Mouse (Mus musculus) heart, postnatal 4 days (tissue): Measurements from ENCODE around the gene Gm14308. TPM values are rescaled to one million over a fixed set of nuclear protein-coding genes. Genes with fewer than 3 reads are reported as not detected.
"Not testable (repeated sequence)": the region's sequence is repeated elsewhere in the genome, so short reads cannot be mapped to it uniquely, and the experiment has no call there.

Experiments
- DNase-seq: peaks from one replicate; pipeline ENCODE4 v3.0.0; 2021
- total RNA-seq, 2 experiments: library from RNA; stranded (reverse); gene quantifications; 2 replicates each; pipeline ENCODE4 v1.2.3; 2021

Gm14308 gene
- total RNA-seq, result 1 to 10 TPM; 1.8 to 3.2 TPM

DNA sequence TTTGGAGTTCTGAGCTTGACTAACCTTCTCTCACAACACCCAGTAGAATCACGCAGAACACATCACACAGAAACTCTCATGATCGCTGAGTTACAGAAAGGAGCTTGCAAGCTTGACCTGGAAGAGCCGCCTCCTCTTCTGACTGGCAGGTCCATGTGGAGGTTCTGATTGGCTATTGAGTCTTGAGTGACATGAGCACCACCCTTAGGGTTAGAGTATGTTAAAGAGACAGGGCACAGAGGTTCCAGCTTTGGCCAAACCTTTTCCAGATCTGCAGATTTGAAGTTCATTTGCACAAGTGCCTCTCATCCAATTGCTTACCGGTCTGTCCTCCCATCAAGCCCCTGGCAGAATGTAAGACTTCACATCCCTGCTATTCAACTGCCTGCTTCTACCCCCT, at the start of gene Gm14308:
TSS of gene Gm14308 (minus strand) at position 101 of the 400 bp plus-strand sequence.
- DNase-seq, result not testable (repeated sequence)

DNA sequence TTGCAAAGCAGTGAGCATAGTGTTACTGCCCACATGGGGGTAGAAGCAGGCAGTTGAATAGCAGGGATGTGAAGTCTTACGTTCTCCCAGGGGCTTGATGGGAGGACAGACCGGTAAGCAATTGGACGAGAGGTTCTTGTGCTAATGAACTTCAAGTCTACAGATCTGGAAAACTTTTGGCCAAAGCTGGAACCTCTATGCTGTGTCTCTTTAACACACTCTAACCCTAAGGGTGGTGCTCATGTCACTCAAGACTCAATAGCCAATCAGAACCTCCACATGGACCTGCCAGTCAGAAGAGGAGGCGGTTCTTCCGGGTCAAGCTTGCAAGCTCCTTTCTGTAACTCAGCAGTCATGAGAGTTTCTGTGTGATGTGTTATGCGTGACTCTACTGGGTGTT, 34.1 kb upstream of the Gm14308 start, which contains the start of gene Zfp973:
TSS of gene Zfp973 (plus strand) at position 301 of the 400 bp plus-strand sequence.
- DNase-seq, result not testable (repeated sequence)

Other genes with a start within 250 kb of the Gm14308 start
- gene Gm14435, start 212.8 kb downstream of the Gm14308 start, total RNA-seq, result 10 to 100 TPM in 1 of 2 experiments, 1 to 10 TPM in 1; 10.0 to 11.0 TPM
- gene Gm14434, start 149.6 kb downstream of the Gm14308 start, total RNA-seq, result not detected
- gene Zfp967, start 115.3 kb downstream of the Gm14308 start, total RNA-seq, result not detected
- gene Zfp973, start 34.2 kb upstream of the Gm14308 start, total RNA-seq, result 1 to 10 TPM; 8.3 to 8.7 TPM
- 1 to 10 TPM; 5.9 to 7.1 TPM for gene Gm14305, start 72.0 kb upstream of the Gm14308 start, total RNA-seq
- 1 to 10 TPM; 7.1 to 9.7 TPM for gene Gm14295, start 162.3 kb upstream of the Gm14308 start, total RNA-seq
- gene Gm14408, start 194.8 kb upstream of the Gm14308 start, total RNA-seq, result not detected